Mouse (Mus musculus) liver, postnatal 0 days (tissue): ENCODE results near the gene Ctnnbip1.

Source experiments
- CTCF ChIP-seq: sonication (generic); IDR thresholded peaks from 2 replicates; pipeline ENCODE4 v1.5.1; 2016; ENCODE audit warnings: antibody characterized with exemption, low read depth
- EP300 ChIP-seq: IDR thresholded peaks from 2 replicates; pipeline ENCODE4 v1.6.1; 2016; ENCODE audit warnings: antibody characterized with exemption, low read depth, mild to moderate bottlenecking

- TF ChIP-seq CTCF, result no peak
- no peak for TF ChIP-seq EP300
Measured at GRCm38 (mm10) chr4:149578831-149579230, 60.8 kb downstream of the Ctnnbip1 start.
